Mouse (Mus musculus): ENCODE measurements at regions not wholly inside any gene's neighbourhood (a gene's known extent, or its start where the extent isn't known, plus 50 kb on each side); places are given as distances from the start of the nearest gene placed in this dataset.

GRCm38 (mm10) chr9:27515427-27516110 is 119.0 kb downstream of the Spata19 start:
- Histone ChIP-seq H3K9me3 (ENCODE audit: low read length) (no peaks in the 10 kb centered on the region), H3K27me3 (replicated peaks; ENCODE audit: insufficient read depth, low read length) (no peaks in the 10 kb centered on the region), H3K36me3 (ENCODE audit: insufficient read depth, low read length) (no peaks in the 10 kb centered on the region), H3K27ac (ENCODE audit: low read length) (no peak overlapping the region), H3K9ac (replicated peaks; ENCODE audit: low read depth) (no peak overlapping the region), H3K4me3 (ENCODE audit: low read depth, low read length) (no peak overlapping the region), H3K4me2 (replicated peaks; ENCODE audit: low read depth, low read length) (no peak overlapping the region), H3K4me1 (ENCODE audit: insufficient read depth, low read depth, low read length) (no peaks in the 10 kb centered on the region)
- WGBS = 54% methylated on average over 4 of the region's 4 CpGs
- TF ChIP-seq CTCF (IDR thresholded peaks at IDR 0.05) (no peak), EP300 (IDR thresholded peaks at IDR 0.05) (no peak)
- DNase-seq (ENCODE audit: low spot score) (no peak), ATAC-seq (no peak)

DNA sequence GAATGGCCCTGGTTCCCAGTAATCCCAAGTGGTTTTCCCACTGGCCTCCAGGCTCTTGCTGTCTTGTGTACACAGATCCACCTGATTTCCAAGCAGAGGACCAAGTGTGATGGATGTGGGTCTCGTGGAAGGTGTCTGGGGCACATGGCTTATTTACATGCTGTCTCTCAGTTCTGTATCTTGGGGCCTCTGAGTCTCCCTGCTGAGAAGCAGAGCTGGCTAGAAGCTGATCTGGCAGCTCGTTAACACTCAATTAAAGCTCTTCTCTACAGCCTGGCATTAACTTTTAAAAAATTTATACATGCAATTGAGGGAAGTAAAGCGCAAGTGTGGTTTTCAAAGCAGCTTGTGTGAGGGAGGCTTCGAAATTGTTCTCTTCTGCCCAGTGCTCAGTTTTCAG is 121.4 kb downstream of the Spata19 start:
- TF ChIP-seq EP300 (IDR thresholded peaks at IDR 0.05) = no peak
- no peak for TF ChIP-seq CTCF (IDR thresholded peaks at IDR 0.05)
- Histone ChIP-seq H3K9ac (replicated peaks; ENCODE audit: low read depth) (no peak overlapping the region), H3K4me1 (ENCODE audit: insufficient read depth, low read depth, low read length) (no peaks in the 10 kb centered on the region), H3K36me3 (ENCODE audit: insufficient read depth, low read length) (no peaks in the 10 kb centered on the region), H3K4me3 (ENCODE audit: low read depth, low read length) (no peak overlapping the region), H3K9me3 (ENCODE audit: low read length) (no peaks in the 10 kb centered on the region), H3K27ac (ENCODE audit: low read length) (no peak overlapping the region), H3K4me2 (replicated peaks; ENCODE audit: low read depth, low read length) (no peak overlapping the region), H3K27me3 (replicated peaks; ENCODE audit: insufficient read depth, low read length) (no peaks in the 10 kb centered on the region)
- DNase-seq (ENCODE audit: low spot score) (no peak), ATAC-seq (no peak)
- 52% methylated on average over 4 of the region's 4 CpGs for WGBS

DNA sequence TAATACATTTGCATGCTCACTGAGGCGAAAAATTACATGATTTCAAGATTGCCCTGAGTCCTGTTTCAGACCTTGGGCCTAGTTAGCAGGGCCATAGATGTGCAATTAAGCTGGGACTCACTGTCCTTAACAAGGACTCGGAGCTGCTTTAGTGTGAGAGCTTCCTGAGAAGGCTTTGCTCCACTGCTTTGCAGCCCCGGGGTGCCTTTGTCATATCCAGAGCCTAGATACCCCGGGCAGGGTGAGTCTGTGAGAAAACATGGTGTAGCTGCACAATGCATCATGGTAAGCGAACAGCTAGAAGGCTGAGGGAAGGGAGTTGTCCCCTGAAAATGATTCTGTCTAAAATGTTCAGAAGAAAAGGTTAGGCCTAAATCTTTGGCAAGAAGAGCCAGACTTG is 123.1 kb downstream of the Spata19 start:
- 81% methylated on average over 5 of the region's 5 CpGs for WGBS
- Histone ChIP-seq H3K36me3 (ENCODE audit: insufficient read depth, low read length) (no peaks in the 10 kb centered on the region), H3K4me2 (replicated peaks; ENCODE audit: low read depth, low read length) (no peak overlapping the region), H3K9ac (replicated peaks; ENCODE audit: low read depth) (no peak overlapping the region), H3K9me3 (ENCODE audit: low read length) (no peaks in the 10 kb centered on the region), H3K4me3 (ENCODE audit: low read depth, low read length) (no peak overlapping the region), H3K27me3 (replicated peaks; ENCODE audit: insufficient read depth, low read length) (no peaks in the 10 kb centered on the region), H3K27ac (ENCODE audit: low read length) (no peak overlapping the region), H3K4me1 (ENCODE audit: insufficient read depth, low read depth, low read length) (no peaks in the 10 kb centered on the region)
- no peak for ATAC-seq
- DNase-seq (ENCODE audit: low spot score) = no peak
- no peak for TF ChIP-seq EP300 (IDR thresholded peaks at IDR 0.05)
- TF ChIP-seq CTCF (IDR thresholded peaks at IDR 0.05) = no peak

GRCm38 (mm10) chr9:27521181-27521580 is 124.6 kb downstream of the Spata19 start:
- Histone ChIP-seq H3K4me2 (replicated peaks; ENCODE audit: low read depth, low read length) (no peak overlapping the region), H3K36me3 (ENCODE audit: insufficient read depth, low read length) (no peaks in the 10 kb centered on the region), H3K4me3 (ENCODE audit: low read depth, low read length) (no peak overlapping the region), H3K9ac (replicated peaks; ENCODE audit: low read depth) (no peak overlapping the region), H3K9me3 (ENCODE audit: low read length) (no peaks in the 10 kb centered on the region), H3K27me3 (replicated peaks; ENCODE audit: insufficient read depth, low read length) (no peaks in the 10 kb centered on the region), H3K4me1 (ENCODE audit: insufficient read depth, low read depth, low read length) (no peaks in the 10 kb centered on the region), H3K27ac (ENCODE audit: low read length) (no peak overlapping the region)
- ATAC-seq (no peak), DNase-seq (ENCODE audit: low spot score) (peak; percentile 11)
- 35% methylated on average over 3 of the region's 3 CpGs for WGBS
- TF ChIP-seq CTCF (IDR thresholded peaks at IDR 0.05) = no peak
- no peak for TF ChIP-seq EP300 (IDR thresholded peaks at IDR 0.05)

DNA sequence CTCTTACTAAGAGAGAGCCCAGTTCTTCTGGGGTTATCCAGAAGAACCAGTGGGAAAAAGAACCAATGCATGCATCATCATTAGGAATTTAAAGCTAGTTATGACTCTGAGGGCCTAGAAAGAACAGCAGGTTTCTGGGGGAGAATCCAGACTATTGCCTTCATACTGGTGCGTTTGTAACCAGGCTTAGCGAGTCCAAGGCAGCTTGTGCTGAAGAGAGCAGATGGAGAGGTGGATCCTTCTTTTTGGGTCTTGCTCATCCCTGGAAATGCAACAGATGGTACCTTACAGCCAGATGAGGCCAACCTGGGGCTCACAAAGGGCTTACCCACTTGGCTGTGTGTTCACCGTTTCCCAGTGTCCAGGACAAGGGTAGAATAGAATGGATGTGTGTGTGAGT is 130.1 kb downstream of the Spata19 start:
- no peak overlapping the region for H3K9ac ChIP-seq (replicated peaks; ENCODE audit: low read depth)
- no peaks in the 10 kb centered on the region for H3K9me3 ChIP-seq (ENCODE audit: low read length)
- H3K36me3 ChIP-seq (ENCODE audit: insufficient read depth, low read length) = no peaks in the 10 kb centered on the region
- no peaks in the 10 kb centered on the region for H3K27me3 ChIP-seq (replicated peaks; ENCODE audit: insufficient read depth, low read length)
- ATAC-seq = no peak
- no peak overlapping the region for H3K27ac ChIP-seq (ENCODE audit: low read length)
- H3K4me2 ChIP-seq (replicated peaks; ENCODE audit: low read depth, low read length) = no peak overlapping the region
- H3K4me1 ChIP-seq (ENCODE audit: insufficient read depth, low read depth, low read length) = no peaks in the 10 kb centered on the region
- H3K4me3 ChIP-seq (ENCODE audit: low read depth, low read length) = no peak overlapping the region
- WGBS = 80% methylated on average over 3 of the region's 3 CpGs
- DNase-seq (ENCODE audit: low spot score) = no peak
- TF ChIP-seq CTCF (IDR thresholded peaks at IDR 0.05) (no peak), EP300 (IDR thresholded peaks at IDR 0.05) (no peak)

- Histone ChIP-seq H3K9ac (replicated peaks; ENCODE audit: low read depth) (no peak overlapping the region), H3K27ac (ENCODE audit: low read length) (no peak overlapping the region), H3K4me2 (replicated peaks; ENCODE audit: low read depth, low read length) (no peak overlapping the region), H3K4me3 (ENCODE audit: low read depth, low read length) (no peak overlapping the region), H3K36me3 (ENCODE audit: insufficient read depth, low read length) (no peaks in the 10 kb centered on the region), H3K4me1 (ENCODE audit: insufficient read depth, low read depth, low read length) (no peaks in the 10 kb centered on the region), H3K9me3 (ENCODE audit: low read length) (no peaks in the 10 kb centered on the region), H3K27me3 (replicated peaks; ENCODE audit: insufficient read depth, low read length) (no peaks in the 10 kb centered on the region)
- ATAC-seq = no peak
- TF ChIP-seq EP300 (IDR thresholded peaks at IDR 0.05) (no peak), CTCF (IDR thresholded peaks at IDR 0.05) (no peak)
- DNase-seq (ENCODE audit: low spot score) = no peak
- 45% methylated on average over 5 of the region's 5 CpGs for WGBS
These were observed 141.9 kb downstream of the Spata19 start for GRCm38 (mm10) chr9:27538480-27538879.

All from lung, postnatal 0 days (tissue).